Mouse (Mus musculus) forebrain, embryonic 12.5 days (tissue): ENCODE data around the gene Mettl16. TPM values are rescaled to one million over a fixed set of nuclear protein-coding genes. Genes with fewer than 3 reads are reported as not detected.

ENCODE experiments used
- ATAC-seq: fragments of 200-750 bp; cut with Nextera tagmentation; 2 replicates; pipeline ENCODE4 v1.8.0; 2017; ENCODE audit warnings: moderate TSS enrichment; ENCODE audit not compliant: low FRiP score
- H3K27ac ChIP-seq: fragments of 300-500 bp; sonication (generic); 2 replicates; pipeline ENCODE4 v1.5.1; 2016; ENCODE audit warnings: mild to moderate bottlenecking
- H3K27me3 ChIP-seq: fragments of 300-500 bp; sonication (generic); 2 replicates; pipeline ENCODE4 v1.6.1; 2016; ENCODE audit warnings: mild to moderate bottlenecking
- H3K36me3 ChIP-seq: fragments of 300-500 bp; sonication (generic); replicated peaks from 2 replicates; pipeline ENCODE4 v1.6.1; 2016; ENCODE audit warnings: mild to moderate bottlenecking
- H3K4me1 ChIP-seq: fragments of 300-500 bp; sonication (generic); 2 replicates; pipeline ENCODE4 v1.6.1; 2016
- H3K4me2 ChIP-seq: fragments of 300-500 bp; sonication (generic); 2 replicates; pipeline ENCODE4 v1.6.1; 2016; ENCODE audit warnings: mild to moderate bottlenecking, moderate library complexity
- H3K4me3 ChIP-seq: fragments of 300-500 bp; sonication (generic); replicated peaks from 2 replicates; pipeline ENCODE4 v1.5.1; 2016; ENCODE audit warnings: mild to moderate bottlenecking
- H3K9ac ChIP-seq: fragments of 300-500 bp; sonication (generic); 2 replicates; pipeline ENCODE4 v1.6.1; 2016; ENCODE audit warnings: mild to moderate bottlenecking
- H3K9me3 ChIP-seq: fragments of 300-500 bp; sonication (generic); 2 replicates; pipeline ENCODE4 v1.6.1; 2016
- WGBS: fragments of 180-500 bp; shearing (Covaris S2); methylation state at CpG from one replicate; pipeline ENCODE4 v1.1.7; 2016; 5-methylcytosine and 5-hydroxymethylcytosine counted together
- polyA plus RNA-seq: library from polyadenylated mRNA; unstranded; fragments of >200 nt; fragmentation: Nextera tagmentation; extraction: Ambion mirVana; gene quantifications from 2 replicates; pipeline ENCODE4 v1.2.1, GENCODE M21; 2016

Mettl16 gene
- polyA plus RNA-seq, 1 experiment from 2014 or later: 56.6 TPM

GRCm38 (mm10) chr11:74834650-74835277 lies 64.1 kb downstream of the Mettl16 start:
- no peak for ATAC-seq
- H3K36me3 ChIP-seq: no peaks in the 10 kb centered on the region
- no peaks in the 10 kb centered on the region for H3K9me3 ChIP-seq
- 66% methylated on average over 5 of the region's 5 CpGs for WGBS
- 0 out of 2 replicates have a peak overlapping the region, but pooled peaks have one; percentile 8 for H3K27ac ChIP-seq
- no peaks in the 10 kb centered on the region for H3K27me3 ChIP-seq
- H3K4me2 ChIP-seq: no peak overlapping the region
- no peak overlapping the region for H3K9ac ChIP-seq
- H3K4me3 ChIP-seq: no peak overlapping the region
- peaks cover 57% of the 10 kb centered on the region for H3K4me1 ChIP-seq

- no peaks in the 10 kb centered on the region for H3K27me3 ChIP-seq
- H3K9ac ChIP-seq: no peak overlapping the region
- H3K4me1 ChIP-seq: peaks cover 56% of the 10 kb centered on the region
- 93% methylated on average over 6 of the region's 6 CpGs for WGBS
- no peaks in the 10 kb centered on the region for H3K9me3 ChIP-seq
- 0 out of 2 replicates have a peak, but pooled peaks cover 3% of the 10 kb centered on the region for H3K36me3 ChIP-seq
- ATAC-seq: no peak
- H3K4me3 ChIP-seq: no peak overlapping the region
- no peak overlapping the region for H3K4me2 ChIP-seq
- no peak overlapping the region for H3K27ac ChIP-seq
Measured at GRCm38 (mm10) chr11:74835593-74836224, 65.1 kb downstream of the Mettl16 start.

GRCm38 (mm10) chr11:74836225-74837055 lies 65.8 kb downstream of the Mettl16 start:
- Histone ChIP-seq H3K27me3 (no peaks in the 10 kb centered on the region), H3K4me1 (peaks cover 56% of the 10 kb centered on the region), H3K36me3 (0 out of 2 replicates have a peak, but pooled peaks cover 5% of the 10 kb centered on the region), H3K9ac (no peak overlapping the region), H3K4me3 (no peak overlapping the region), H3K9me3 (no peaks in the 10 kb centered on the region), H3K27ac (no peak overlapping the region), H3K4me2 (no peak overlapping the region)
- no peak for ATAC-seq
- 89% methylated on average over 22 of the region's 22 CpGs for WGBS

- 43% methylated on average over 16 of the region's 16 CpGs for WGBS
- ATAC-seq: no peak
- Histone ChIP-seq H3K36me3 (peaks cover 10% of the 10 kb centered on the region; the same call in 1 of the 2 replicates), H3K4me1 (peaks cover 56% of the 10 kb centered on the region), H3K9me3 (no peaks in the 10 kb centered on the region), H3K27me3 (no peaks in the 10 kb centered on the region), H3K9ac (peak overlapping the region; percentile 69), H3K27ac (peak overlapping the region; percentile 92), H3K4me3 (peak overlapping the region; percentile 63), H3K4me2 (peak overlapping the region; percentile 83)
Measured at GRCm38 (mm10) chr11:74837056-74837693, 66.5 kb downstream of the Mettl16 start.

- peak overlapping the region; percentile 63 for H3K4me3 ChIP-seq
- no peaks in the 10 kb centered on the region for H3K27me3 ChIP-seq
- WGBS: under 1% methylated on average over 53 of the region's 54 CpGs
- no peaks in the 10 kb centered on the region for H3K9me3 ChIP-seq
- peak overlapping the region; percentile 92 for H3K27ac ChIP-seq
- H3K4me1 ChIP-seq: peaks cover 50% of the 10 kb centered on the region
- H3K36me3 ChIP-seq: peaks cover 17% of the 10 kb centered on the region
- H3K9ac ChIP-seq: peak overlapping the region; percentile 69
- H3K4me2 ChIP-seq: peak overlapping the region; percentile 83
- ATAC-seq: peak; percentile 86
Measured at GRCm38 (mm10) chr11:74837694-74838431, 67.2 kb downstream of the Mettl16 start.

GRCm38 (mm10) chr11:74838441-74838840 lies 67.8 kb downstream of the Mettl16 start:
- under 1% methylated on average over 35 of the region's 35 CpGs for WGBS
- Histone ChIP-seq H3K4me1 (peaks cover 44% of the 10 kb centered on the region), H3K4me3 (peak overlapping the region; percentile 63), H3K36me3 (peaks cover 23% of the 10 kb centered on the region), H3K9me3 (no peaks in the 10 kb centered on the region), H3K4me2 (peak overlapping the region; percentile 83), H3K27ac (peak overlapping the region; percentile 92), H3K9ac (peak overlapping the region; percentile 69), H3K27me3 (no peaks in the 10 kb centered on the region)
- peak; percentile 81 for ATAC-seq

GRCm38 (mm10) chr11:74838971-74839370 lies 68.3 kb downstream of the Mettl16 start:
- H3K36me3 ChIP-seq: peaks cover 28% of the 10 kb centered on the region

GRCm38 (mm10) chr11:74839860-74840715 lies 69.5 kb downstream of the Mettl16 start:
- Histone ChIP-seq H3K9ac (no peak overlapping the region), H3K27ac (no peak overlapping the region), H3K4me3 (no peak overlapping the region), H3K36me3 (peaks cover 38% of the 10 kb centered on the region), H3K27me3 (no peaks in the 10 kb centered on the region), H3K9me3 (no peaks in the 10 kb centered on the region), H3K4me1 (peaks cover 29% of the 10 kb centered on the region), H3K4me2 (no peak overlapping the region)
- ATAC-seq: no peak
- 93% methylated on average over 19 of the region's 19 CpGs for WGBS

More at GRCm38 (mm10) chr11:74838971-74839370, 68.3 kb downstream of the Mettl16 start:
- Histone ChIP-seq H3K4me1 (peaks cover 39% of the 10 kb centered on the region), H3K4me2 (peak overlapping the region; percentile 83), H3K4me3 (no peak overlapping the region), H3K9ac (no peak overlapping the region), H3K9me3 (no peaks in the 10 kb centered on the region), H3K27ac (peak overlapping the region; percentile 92), H3K27me3 (no peaks in the 10 kb centered on the region)
- WGBS: 51% methylated on average over 6 of the region's 6 CpGs
- no peak for ATAC-seq

GRCm38 (mm10) chr11:74840739-74841138 lies 70.1 kb downstream of the Mettl16 start:
- no peaks in the 10 kb centered on the region for H3K9me3 ChIP-seq
- H3K9ac ChIP-seq: no peak overlapping the region; the same call in 1 of the 2 replicates
- no peak overlapping the region for H3K4me2 ChIP-seq
- H3K36me3 ChIP-seq: peaks cover 42% of the 10 kb centered on the region
- ATAC-seq: no peak
- H3K27ac ChIP-seq: no peak overlapping the region
- peaks cover 29% of the 10 kb centered on the region for H3K4me1 ChIP-seq
- H3K27me3 ChIP-seq: no peaks in the 10 kb centered on the region
- H3K4me3 ChIP-seq: no peak overlapping the region
- WGBS: 93% methylated on average over 8 of the region's 8 CpGs

GRCm38 (mm10) chr11:74841366-74841765 lies 70.7 kb downstream of the Mettl16 start:
- Histone ChIP-seq H3K4me3 (no peak overlapping the region), H3K9ac (no peak overlapping the region; the same call in 1 of the 2 replicates), H3K27ac (no peak overlapping the region), H3K4me2 (no peak overlapping the region), H3K9me3 (no peaks in the 10 kb centered on the region), H3K27me3 (no peaks in the 10 kb centered on the region), H3K36me3 (peaks cover 43% of the 10 kb centered on the region), H3K4me1 (peaks cover 23% of the 10 kb centered on the region)
- WGBS: 81% methylated on average over 9 of the region's 9 CpGs
- ATAC-seq: no peak

- peaks cover 18% of the 10 kb centered on the region for H3K4me1 ChIP-seq
- H3K36me3 ChIP-seq: peaks cover 43% of the 10 kb centered on the region
- H3K27ac ChIP-seq: no peak overlapping the region
- H3K27me3 ChIP-seq: no peaks in the 10 kb centered on the region
- no peak for ATAC-seq
- no peak overlapping the region for H3K4me2 ChIP-seq
- WGBS: 88% methylated on average over 13 of the region's 13 CpGs
- H3K9me3 ChIP-seq: no peaks in the 10 kb centered on the region
- no peak overlapping the region for H3K4me3 ChIP-seq
- no peak overlapping the region for H3K9ac ChIP-seq
Measured at GRCm38 (mm10) chr11:74842045-74842444, 71.4 kb downstream of the Mettl16 start.
